Mouse (Mus musculus) midbrain, embryonic 13.5 days (tissue): ENCODE results near the gene Tomm70a. TPM values are rescaled to one million over a fixed set of nuclear protein-coding genes. Genes with fewer than 3 reads are reported as not detected.

Experiments
- ATAC-seq: fragments of 200-750 bp; cut with Nextera tagmentation; 2 replicates; pipeline ENCODE4 v1.8.0; 2017; ENCODE audit warnings: mild to moderate bottlenecking, moderate TSS enrichment, moderate library complexity
- H3K27ac ChIP-seq: fragments of 300-500 bp; sonication (generic); 2 replicates; pipeline ENCODE4 v1.5.1; 2015; ENCODE audit warnings: inconsistent platforms, mild to moderate bottlenecking, moderate library complexity
- H3K27me3 ChIP-seq: fragments of 300-500 bp; sonication (generic); 2 replicates; pipeline ENCODE4 v1.6.1; 2015; ENCODE audit warnings: mild to moderate bottlenecking, inconsistent platforms
- H3K36me3 ChIP-seq: fragments of 300-500 bp; sonication (generic); 2 replicates; pipeline ENCODE4 v1.6.1; 2015; ENCODE audit warnings: mild to moderate bottlenecking, inconsistent platforms
- H3K4me1 ChIP-seq: fragments of 300-500 bp; sonication (generic); replicated peaks from 2 replicates; pipeline ENCODE4 v1.6.1; 2015; ENCODE audit warnings: inconsistent platforms
- H3K4me2 ChIP-seq: fragments of 300-500 bp; sonication (generic); replicated peaks from 2 replicates; pipeline ENCODE4 v1.6.1; 2015; ENCODE audit warnings: moderate library complexity, mild to moderate bottlenecking, inconsistent platforms
- H3K4me3 ChIP-seq: fragments of 300-500 bp; sonication (generic); replicated peaks from 2 replicates; pipeline ENCODE4 v1.5.1; 2015; ENCODE audit warnings: mild to moderate bottlenecking, inconsistent platforms
- H3K9ac ChIP-seq: fragments of 300-500 bp; sonication (generic); replicated peaks from 2 replicates; pipeline ENCODE4 v1.6.1; 2015; ENCODE audit warnings: mild to moderate bottlenecking, inconsistent platforms
- H3K9me3 ChIP-seq: fragments of 300-500 bp; sonication (generic); 2 replicates; pipeline ENCODE4 v1.6.1; 2016; ENCODE audit warnings: mild to moderate bottlenecking, inconsistent platforms
- WGBS: fragments of 180-500 bp; shearing (Covaris S2); methylation state at CpG from one replicate; pipeline ENCODE4 v1.1.7; 2015; 5-methylcytosine and 5-hydroxymethylcytosine counted together
- polyA plus RNA-seq: library from polyadenylated mRNA; unstranded; fragments of >200 nt; fragmentation: Nextera tagmentation; extraction: Ambion mirVana; gene quantifications from 2 replicates; pipeline ENCODE4 v1.2.1, GENCODE M21; 2015

Gene Tomm70a
- polyA plus RNA-seq, result 52.4 and 54.4 TPM in 2 replicates

- Histone ChIP-seq H3K36me3 (no peaks in the 10 kb centered on the region), H3K9me3 (no peaks in the 10 kb centered on the region), H3K4me1 (peaks cover 20% of the 10 kb centered on the region), H3K27ac (peak within 1 kb of the TSS; percentile 96), H3K27me3 (no peaks in the 10 kb centered on the region), H3K4me2 (peak within 1 kb of the TSS; percentile 68), H3K9ac (peak within 1 kb of the TSS; percentile 95), H3K4me3 (peak within 1 kb of the TSS; percentile 99)
- under 1% methylated on average over 36 of the region's 37 CpGs for WGBS
- peak; percentile 100 for ATAC-seq
Measured at GRCm38 (mm10) chr16:57120913-57121815, at the start of gene Tomm70a. Tomm70a (plus strand) TSS chr16:57121703.

- H3K9ac ChIP-seq, result no peak overlapping the region
- H3K4me3 ChIP-seq, result no peak overlapping the region
- no peak for ATAC-seq
- H3K4me2 ChIP-seq, result no peak overlapping the region
- H3K27ac ChIP-seq, result no peak overlapping the region
- no peaks in the 10 kb centered on the region for H3K4me1 ChIP-seq
- no peaks in the 10 kb centered on the region for H3K27me3 ChIP-seq
- no peaks in the 10 kb centered on the region for H3K36me3 ChIP-seq
- no peaks in the 10 kb centered on the region for H3K9me3 ChIP-seq
- WGBS, result 71% methylated on average over 7 of the region's 7 CpGs
Measured at GRCm38 (mm10) chr16:57075986-57076385, 45.5 kb upstream of the Tomm70a start.

GRCm38 (mm10) chr16:57079577-57079976 lies 41.9 kb upstream of the Tomm70a start:
- Histone ChIP-seq H3K4me1 (no peaks in the 10 kb centered on the region), H3K9ac (no peak overlapping the region), H3K27me3 (no peaks in the 10 kb centered on the region), H3K9me3 (no peaks in the 10 kb centered on the region), H3K27ac (no peak overlapping the region), H3K4me2 (no peak overlapping the region), H3K4me3 (no peak overlapping the region), H3K36me3 (no peaks in the 10 kb centered on the region)
- ATAC-seq, result no peak
- 88% methylated on average over 4 of the region's 4 CpGs for WGBS

- no peaks in the 10 kb centered on the region for H3K4me1 ChIP-seq
- no peaks in the 10 kb centered on the region for H3K36me3 ChIP-seq
- H3K9ac ChIP-seq, result no peak overlapping the region
- no peak overlapping the region for H3K4me3 ChIP-seq
- no peaks in the 10 kb centered on the region for H3K27me3 ChIP-seq
- ATAC-seq, result peak; percentile 82
- no peak overlapping the region for H3K4me2 ChIP-seq
- 57% methylated on average over 4 of the region's 4 CpGs for WGBS
- H3K27ac ChIP-seq, result no peak overlapping the region
- no peaks in the 10 kb centered on the region for H3K9me3 ChIP-seq
Measured at GRCm38 (mm10) chr16:57092460-57092859, 29.0 kb upstream of the Tomm70a start.

- no peaks in the 10 kb centered on the region for H3K9me3 ChIP-seq
- no peak overlapping the region for H3K9ac ChIP-seq
- no peaks in the 10 kb centered on the region for H3K27me3 ChIP-seq
- 76% methylated on average over 6 of the region's 6 CpGs for WGBS
- H3K4me2 ChIP-seq, result no peak overlapping the region
- ATAC-seq, result peak; percentile 45; the same call in 1 of the 2 replicates
- no peak overlapping the region for H3K4me3 ChIP-seq
- no peaks in the 10 kb centered on the region for H3K36me3 ChIP-seq
- no peaks in the 10 kb centered on the region for H3K4me1 ChIP-seq
- H3K27ac ChIP-seq, result no peak overlapping the region
Measured at GRCm38 (mm10) chr16:57092911-57093605, 28.4 kb upstream of the Tomm70a start.

- no peak for ATAC-seq
- no peak overlapping the region for H3K4me2 ChIP-seq
- no peaks in the 10 kb centered on the region for H3K9me3 ChIP-seq
- no peak overlapping the region for H3K27ac ChIP-seq
- no peaks in the 10 kb centered on the region for H3K4me1 ChIP-seq
- no peaks in the 10 kb centered on the region for H3K36me3 ChIP-seq
- H3K27me3 ChIP-seq, result no peaks in the 10 kb centered on the region
- H3K9ac ChIP-seq, result no peak overlapping the region
- WGBS, result 67% methylated on average over 7 of the region's 7 CpGs
- H3K4me3 ChIP-seq, result no peak overlapping the region
Measured at GRCm38 (mm10) chr16:57098468-57099144, 22.9 kb upstream of the Tomm70a start.

GRCm38 (mm10) chr16:57099572-57100237 lies 21.8 kb upstream of the Tomm70a start:
- no peaks in the 10 kb centered on the region for H3K27me3 ChIP-seq
- no peaks in the 10 kb centered on the region for H3K9me3 ChIP-seq
- H3K4me2 ChIP-seq, result no peak overlapping the region
- WGBS, result 84% methylated on average over 5 of the region's 5 CpGs
- H3K9ac ChIP-seq, result no peak overlapping the region
- no peaks in the 10 kb centered on the region for H3K4me1 ChIP-seq
- no peaks in the 10 kb centered on the region for H3K36me3 ChIP-seq
- ATAC-seq, result no peak
- H3K27ac ChIP-seq, result no peak overlapping the region
- H3K4me3 ChIP-seq, result no peak overlapping the region

- no peak overlapping the region for H3K4me3 ChIP-seq
- H3K27me3 ChIP-seq, result no peaks in the 10 kb centered on the region
- no peaks in the 10 kb centered on the region for H3K36me3 ChIP-seq
- no peaks in the 10 kb centered on the region for H3K4me1 ChIP-seq
- H3K9ac ChIP-seq, result no peak overlapping the region
- 89% methylated on average over 1 of the region's 1 CpGs for WGBS
- H3K9me3 ChIP-seq, result no peaks in the 10 kb centered on the region
- H3K4me2 ChIP-seq, result no peak overlapping the region
- no peak for ATAC-seq
- no peak overlapping the region for H3K27ac ChIP-seq
Measured at GRCm38 (mm10) chr16:57101174-57101573, 20.3 kb upstream of the Tomm70a start.

GRCm38 (mm10) chr16:57106185-57106960 lies 15.1 kb upstream of the Tomm70a start:
- H3K4me1 ChIP-seq, result no peaks in the 10 kb centered on the region
- H3K4me3 ChIP-seq, result no peak overlapping the region
- H3K27me3 ChIP-seq, result no peaks in the 10 kb centered on the region
- no peaks in the 10 kb centered on the region for H3K36me3 ChIP-seq
- WGBS, result 79% methylated on average over 5 of the region's 5 CpGs
- H3K27ac ChIP-seq, result no peak overlapping the region
- H3K4me2 ChIP-seq, result no peak overlapping the region
- no peak for ATAC-seq
- H3K9me3 ChIP-seq, result no peaks in the 10 kb centered on the region
- H3K9ac ChIP-seq, result no peak overlapping the region

GRCm38 (mm10) chr16:57116066-57116465 lies 5.4 kb upstream of the Tomm70a start:
- no peaks in the 10 kb centered on the region for H3K27me3 ChIP-seq
- H3K4me2 ChIP-seq, result no peak overlapping the region
- H3K9ac ChIP-seq, result no peak overlapping the region
- H3K9me3 ChIP-seq, result no peaks in the 10 kb centered on the region
- no peaks in the 10 kb centered on the region for H3K4me1 ChIP-seq
- H3K4me3 ChIP-seq, result no peak overlapping the region
- ATAC-seq, result no peak
- H3K27ac ChIP-seq, result no peak overlapping the region
- H3K36me3 ChIP-seq, result no peaks in the 10 kb centered on the region

- Histone ChIP-seq H3K36me3 (no peaks in the 10 kb centered on the region), H3K4me3 (no peak overlapping the region), H3K27ac (no peak overlapping the region), H3K4me1 (peaks cover 3% of the 10 kb centered on the region), H3K9me3 (no peaks in the 10 kb centered on the region), H3K27me3 (no peaks in the 10 kb centered on the region), H3K4me2 (no peak overlapping the region), H3K9ac (no peak overlapping the region)
- ATAC-seq, result no peak
- 68% methylated on average over 2 of the region's 2 CpGs for WGBS
Measured at GRCm38 (mm10) chr16:57117562-57117961, 3.9 kb upstream of the Tomm70a start.
